Mouse (Mus musculus) gastrocnemius, adult 18-20 months (tissue): Measurements from ENCODE around the gene Sall1. TPM values are rescaled to one million over a fixed set of nuclear protein-coding genes. Genes with fewer than 3 reads are reported as not detected.

Experiments used
- DNase-seq: peaks from one replicate; pipeline ENCODE4 v3.0.0; 2021; ENCODE audit warnings: low spot score
- microRNA-seq: library from miRNA; unstranded; fragments of <30 nt; microRNA quantifications from one replicate; pipeline ENCODE4 v1.2.0, GENCODE M21; 2021
- total RNA-seq, 2 experiments: library from RNA; stranded (reverse); gene quantifications; 2 replicates each; pipeline ENCODE4 v1.2.3; 2021

Gene Sall1
- total RNA-seq, 2 experiments from 2014 or later: not detected

DNA sequence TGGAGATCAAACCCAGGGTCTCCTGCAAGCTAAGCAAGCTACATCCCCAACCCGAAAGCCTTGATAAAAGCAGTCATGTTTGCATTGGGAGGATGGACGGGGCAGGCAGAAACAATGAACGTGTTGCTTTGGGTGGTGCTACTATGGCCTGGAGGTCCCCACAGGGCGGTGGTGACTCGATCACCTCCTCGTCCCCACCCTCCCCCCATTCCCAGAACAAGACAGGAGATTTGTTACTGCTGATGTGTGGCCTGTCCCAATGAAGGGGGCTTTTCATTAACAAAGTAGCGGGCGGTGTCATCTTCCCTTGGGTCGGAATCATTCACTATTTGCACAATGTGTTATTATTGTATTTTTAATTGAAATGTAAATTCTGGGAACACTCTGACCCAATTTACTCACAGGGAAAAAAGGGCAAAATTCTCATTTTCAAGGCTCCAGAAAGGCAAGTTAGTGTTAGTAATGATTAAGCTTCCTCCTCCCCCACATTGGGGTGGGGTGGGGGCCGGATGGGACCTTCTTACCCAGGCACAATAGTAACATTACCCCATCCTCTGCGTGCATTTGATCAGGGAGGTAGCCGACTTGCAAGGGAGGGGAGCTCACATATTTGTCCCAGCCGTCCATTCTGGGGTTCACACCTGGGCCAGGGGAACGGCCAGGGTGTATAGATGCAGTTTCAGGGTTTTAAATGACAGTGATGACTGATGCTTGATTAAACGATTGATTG, 52.0 kb downstream of the Sall1 start:
- DNase-seq: no peak

DNA sequence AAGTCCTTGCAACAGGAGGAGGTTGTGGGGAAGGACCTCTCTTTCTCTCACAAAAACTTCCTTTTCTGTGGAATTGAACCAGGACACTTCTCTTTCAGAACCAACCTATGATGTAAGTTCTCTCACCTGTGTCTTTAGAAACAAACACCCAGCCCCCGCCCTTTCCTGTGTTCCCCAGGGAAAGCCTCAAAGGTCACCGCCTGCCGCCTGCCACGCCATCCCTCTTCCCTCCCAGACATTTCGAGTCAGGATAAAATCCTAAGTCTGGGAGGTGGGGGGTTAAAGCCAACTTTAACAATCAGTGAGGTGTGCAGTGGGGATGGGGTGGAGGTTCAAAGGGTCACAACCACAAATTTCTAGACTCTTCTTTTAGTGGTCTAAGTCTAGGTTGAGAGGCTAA, 52.8 kb downstream of the Sall1 start:
- no peak for DNase-seq

DNA sequence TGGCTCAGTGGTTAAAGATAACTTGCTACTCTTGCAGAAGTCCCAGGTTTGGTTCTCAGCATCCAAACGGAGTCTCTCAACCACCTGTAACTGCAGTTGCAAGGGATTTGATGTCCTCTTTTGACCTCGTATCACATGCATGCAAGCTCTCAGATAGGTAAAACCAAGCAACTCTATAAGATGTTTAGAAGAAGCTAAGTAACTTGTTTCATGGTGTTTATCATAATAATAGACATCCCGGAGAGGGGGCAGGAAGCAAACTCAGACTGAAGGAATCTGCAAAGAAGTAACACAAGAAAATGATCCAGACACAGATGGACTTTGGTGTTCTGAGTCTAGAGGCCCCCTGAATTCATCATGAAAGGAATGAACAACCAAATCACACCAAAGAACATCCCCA, 55.0 kb downstream of the Sall1 start:
- DNase-seq: no peak

DNA sequence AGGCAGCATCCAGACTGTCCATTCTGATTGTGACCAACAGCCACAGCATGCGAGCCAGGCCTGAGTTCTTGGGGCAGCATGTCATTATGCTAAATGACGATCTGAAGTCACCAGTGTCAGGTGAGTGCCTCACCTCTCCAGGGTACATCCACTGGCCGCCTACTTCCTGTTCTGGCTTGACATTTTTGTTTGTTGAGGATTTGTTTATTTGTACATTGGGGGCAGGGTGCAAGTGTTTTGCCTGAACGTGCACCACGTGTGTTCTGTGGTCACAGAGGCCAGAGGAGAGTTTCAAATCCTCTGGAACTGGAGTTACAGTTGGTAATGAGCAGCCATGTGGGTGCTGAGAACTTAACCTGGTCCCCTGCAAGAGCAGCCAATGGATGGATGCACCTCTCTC, 60.5 kb downstream of the Sall1 start:
- DNase-seq: no peak

Small RNA genes lying within 50 kb of the gene (microRNA-seq; reads per million reads assigned to microRNA genes)
- not detected for gene Mir8110
